Comparison of ENCODE assay signal across 8 mouse cellular contexts in genomic region chr6:125350995-125351324, GRCm38 (mm10). TPM values are rescaled to one million over a fixed set of nuclear protein-coding genes. Genes with fewer than 3 reads are reported as not detected.
DNase-seq lines count a peak whose midpoint lies in the region; ATAC-seq and TF ChIP-seq lines count a peak whose summit lies in the region.

No protein-coding gene starts in this region.

- H3K27ac ChIP-seq in heart, embryonic 10.5 days = peak overlapping the region; percentile 86
- peak overlapping the region; percentile 73; the same call in 1 of the 2 replicates for H3K27ac ChIP-seq in thymus, adult 2 months (ENCODE audit: control insufficient read depth, insufficient read depth, low read length)
- H3K27ac ChIP-seq in liver, embryonic 12.5 days = peak overlapping the region; percentile 70; the same call in 1 of the 2 replicates

- peak overlapping the region; percentile 79 for H3K4me2 ChIP-seq in liver, embryonic 12.5 days

- no peaks in the 10 kb centered on the region for H3K36me3 ChIP-seq in heart, embryonic 10.5 days
- H3K36me3 ChIP-seq in thymus, adult 2 months (ENCODE audit: control insufficient read depth, insufficient read depth, low read length) = no peaks in the 10 kb centered on the region
- no peaks in the 10 kb centered on the region for H3K36me3 ChIP-seq in liver, embryonic 12.5 days

- intact Hi-C loops in heart, postnatal 36 days (cut with DNase I) = loop anchor here (10.0 kb wide), 1 partner anchor 436 kb away; the partner anchor contains the start of gene Lag3

- H3K4me1 ChIP-seq in heart, embryonic 10.5 days = peaks cover 71% of the 10 kb centered on the region
- H3K4me1 ChIP-seq in thymus, adult 2 months (replicated peaks; ENCODE audit: control insufficient read depth, insufficient read depth, low read length) = peaks cover 62% of the 10 kb centered on the region
- H3K4me1 ChIP-seq in liver, embryonic 12.5 days = peaks cover 74% of the 10 kb centered on the region

- H3K4me3 ChIP-seq in heart, embryonic 10.5 days = peak overlapping the region; percentile 78
- H3K4me3 ChIP-seq in thymus, adult 2 months (ENCODE audit: control insufficient read depth, insufficient read depth, low read length) = peak overlapping the region; percentile 99
- H3K4me3 ChIP-seq in liver, embryonic 12.5 days = peak overlapping the region; percentile 64

- no peak for DNase-seq in heart, embryonic 10.5 days (ENCODE audit: low spot score)
- no peak for DNase-seq in heart, postnatal 36 days
- no peak for DNase-seq in thymus, adult 2 months
- no peak for DNase-seq in thymus, postnatal 14 days
- DNase-seq in embryo, embryonic 10 days (ENCODE audit: low spot score) = no peak
- no peak for DNase-seq in layer of hippocampus, postnatal 25 days (ENCODE audit: extremely low spot score in 1 of 2, low spot score in 1 of 2)
- DNase-seq in layer of hippocampus, adult 9-10 months (ENCODE audit: low spot score) = no peak

- TF ChIP-seq CTCF in thymus, adult 2 months (IDR thresholded peaks at IDR 0.05; ENCODE audit: borderline replicate concordance, control insufficient read depth, extremely low read depth, insufficient read depth, low read length, poor library complexity) = no peak

- H3K27me3 ChIP-seq in heart, embryonic 10.5 days (ENCODE audit: insufficient read depth, poor library complexity, severe bottlenecking) = peaks cover 16% of the 10 kb centered on the region; the same call in 1 of the 2 replicates
- no peaks in the 10 kb centered on the region for H3K27me3 ChIP-seq in thymus, adult 2 months (ENCODE audit: control insufficient read depth, insufficient read depth, low read length)
- 0 out of 2 replicates have a peak, but pooled peaks cover 6% of the 10 kb centered on the region for H3K27me3 ChIP-seq in liver, embryonic 12.5 days (replicated peaks)

- H3K9ac ChIP-seq in liver, embryonic 12.5 days = peak overlapping the region; percentile 67

- TF ChIP-seq POLR2A in thymus, adult 2 months (IDR thresholded peaks at IDR 0.05; ENCODE audit: control insufficient read depth, extremely low read depth, insufficient read depth, low read length, poor library complexity) = no peak

- no peaks in the 10 kb centered on the region for H3K9me3 ChIP-seq in heart, embryonic 10.5 days
- no peaks in the 10 kb centered on the region for H3K9me3 ChIP-seq in liver, embryonic 12.5 days (replicated peaks)

- no peak for ATAC-seq in liver, embryonic 12.5 days

- WGBS in heart, embryonic 10.5 days = 85% methylated on average over 2 of the region's 2 CpGs
- WGBS in thymus, adult 2 months = 83% methylated on average over 2 of the region's 2 CpGs
- 76% methylated on average over 2 of the region's 2 CpGs for WGBS in liver, embryonic 12.5 days (ENCODE audit: insufficient replicate concordance)

RNA-seq across cellular contexts. Expression of gene Tnfrsf1a, which starts 1.8 kb away (rescaled TPM):
- polyA plus RNA-seq in heart, embryonic 10.5 days (2016; fragmentation: Nextera tagmentation; extraction: Ambion mirVana) = 33.6 and 35.3 TPM in 2 replicates
- 10 to 100 TPM; 59.6 to 63.7 TPM for total RNA-seq in heart, postnatal 36 days (2021)
- 140 and 149 TPM in 2 replicates for polyA plus RNA-seq in thymus, adult 2 months (2012; rRNA removed)
- 23.0 and 23.4 TPM in 2 replicates for polyA plus RNA-seq in liver, embryonic 12.5 days (2016; fragmentation: Nextera tagmentation; extraction: Ambion mirVana)
- total RNA-seq in layer of hippocampus, postnatal 25 days (2021) = 10 to 100 TPM; 11.2 to 12.5 TPM

RNA-seq across cellular contexts. Expression of gene Plekhg6, which starts 29.6 kb away (rescaled TPM):
- polyA plus RNA-seq in heart, embryonic 10.5 days (2016; fragmentation: Nextera tagmentation; extraction: Ambion mirVana) = 0.20 TPM in 1 of 2 replicates, not detected in the other
- total RNA-seq in heart, postnatal 36 days (2021) = not detected
- 2.4 and 2.5 TPM in 2 replicates for polyA plus RNA-seq in thymus, adult 2 months (2012; rRNA removed)
- 0.37 and 0.39 TPM in 2 replicates for polyA plus RNA-seq in liver, embryonic 12.5 days (2016; fragmentation: Nextera tagmentation; extraction: Ambion mirVana)
- not detected for total RNA-seq in layer of hippocampus, postnatal 25 days (2021)

RNA-seq across cellular contexts. Expression of gene Scnn1a, which starts 30.5 kb away (rescaled TPM):
- polyA plus RNA-seq in heart, embryonic 10.5 days (2016; fragmentation: Nextera tagmentation; extraction: Ambion mirVana) = 0.65 and 0.98 TPM in 2 replicates
- total RNA-seq in heart, postnatal 36 days (2021) = 1 to 10 TPM in 1 of 2 experiments, under 1 TPM in 1; 0.46 to 1.1 TPM
- 32.8 and 35.8 TPM in 2 replicates for polyA plus RNA-seq in thymus, adult 2 months (2012; rRNA removed)
- polyA plus RNA-seq in liver, embryonic 12.5 days (2016; fragmentation: Nextera tagmentation; extraction: Ambion mirVana) = 0.23 and 0.50 TPM in 2 replicates
- 1 to 10 TPM; 3.8 to 3.9 TPM for total RNA-seq in layer of hippocampus, postnatal 25 days (2021)

RNA-seq across cellular contexts. Expression of gene Ltbr, which starts 37.3 kb away (rescaled TPM):
- 37.8 and 40.4 TPM in 2 replicates for polyA plus RNA-seq in heart, embryonic 10.5 days (2016; fragmentation: Nextera tagmentation; extraction: Ambion mirVana)
- total RNA-seq in heart, postnatal 36 days (2021) = 10 to 100 TPM; 28.8 to 31.3 TPM
- 29.3 and 30.6 TPM in 2 replicates for polyA plus RNA-seq in thymus, adult 2 months (2012; rRNA removed)
- 19.2 and 22.9 TPM in 2 replicates for polyA plus RNA-seq in liver, embryonic 12.5 days (2016; fragmentation: Nextera tagmentation; extraction: Ambion mirVana)
- total RNA-seq in layer of hippocampus, postnatal 25 days (2021) = 10 to 100 TPM in 1 of 2 experiments, 1 to 10 TPM in 1; 8.7 to 10.2 TPM

Comparison
In these comparisons a context has a peak if more than half of its experiments do, and no peak if none do; other contexts are left out.
1. RNA of gene Scnn1a, which starts 30.5 kb away (polyA plus RNA-seq): 32.8 to 35.8 TPM in thymus, adult 2 months; 0.65 to 0.98 TPM in heart, embryonic 10.5 days and 0.23 to 0.50 TPM in liver, embryonic 12.5 days; every median in the first group is over 10 times any median in the second.
2. Peak in every context shown above with its lines, with median percentiles within 50 percentile points of each other: H3K27ac ChIP-seq and H3K4me3 ChIP-seq.